Mouse (Mus musculus): ENCODE results near the gene Hs6st1.

DNA sequence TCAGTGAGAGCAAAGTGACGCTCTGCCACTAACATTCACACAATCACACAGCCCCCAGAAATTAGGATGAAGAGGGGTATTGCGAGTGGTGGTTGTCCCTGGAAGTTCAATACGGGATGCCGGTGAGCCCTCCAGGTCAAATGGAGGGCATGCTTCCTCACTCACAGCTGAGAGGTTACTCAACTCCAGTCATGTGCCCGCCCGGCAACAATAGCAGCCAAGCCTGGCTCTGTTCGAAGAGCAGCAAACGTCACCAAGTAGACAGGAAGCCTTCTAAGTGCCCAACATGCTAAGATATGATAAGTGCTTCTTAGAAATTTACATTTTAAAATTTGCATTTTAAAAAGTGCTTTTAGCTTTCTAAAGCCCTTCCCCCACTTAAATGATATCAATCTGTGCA, 29.4 kb upstream of the Hs6st1 start:
- TF ChIP-seq ZNF384 (IDR thresholded peaks at IDR 0.05; ENCODE audit: low read depth, low read length) (no peak), HCFC1 (IDR thresholded peaks at IDR 0.05; ENCODE audit: borderline replicate concordance, insufficient read depth, low read length) (no peak)

All from ES-E14 (cell line).